Mouse (Mus musculus) bone marrow, adult 2 months (tissue): ENCODE measurements around the gene Nudt7. TPM values are rescaled to one million over a fixed set of nuclear protein-coding genes. Genes with fewer than 3 reads are reported as not detected.

ENCODE experiments used
- H3K27ac ChIP-seq: fragments of 200-500 bp; 2 replicates; pipeline ENCODE4 v1.5.1; 2012; ENCODE audit warnings: low read depth, mild to moderate bottlenecking, control low read depth, inconsistent platforms, low read length; ENCODE audit not compliant: control insufficient read depth, poor library complexity, insufficient read depth
- H3K4me1 ChIP-seq: fragments of 200-500 bp; 2 replicates; pipeline ENCODE4 v1.6.1; 2011; ENCODE audit warnings: low read length; ENCODE audit not compliant: control insufficient read depth, insufficient read depth
- H3K4me3 ChIP-seq: fragments of 200-500 bp; replicated peaks from 2 replicates; pipeline ENCODE3; 2011; ENCODE audit warnings: mild to moderate bottlenecking, low read depth, low read length, control low read depth; ENCODE audit not compliant: control insufficient read depth
- CTCF ChIP-seq: fragments of 200-500 bp; IDR thresholded peaks from 2 replicates; pipeline ENCODE4 v1.5.1; 2011; ENCODE audit warnings: low read length, control low read depth; ENCODE audit not compliant: control insufficient read depth, insufficient read depth
- POLR2A ChIP-seq: fragments of 200-500 bp; IDR thresholded peaks from 2 replicates; pipeline ENCODE4 v1.6.1; 2011; ENCODE audit warnings: low read depth, mild to moderate bottlenecking, control low read depth, low read length, borderline replicate concordance; ENCODE audit not compliant: control insufficient read depth
- WGBS: fragments of 180-500 bp; shearing (Covaris S2); methylation state at CpG from one replicate; pipeline ENCODE4 v1.1.7; 2018; 5-methylcytosine and 5-hydroxymethylcytosine counted together
- polyA plus RNA-seq: library from polyadenylated mRNA; stranded (reverse); fragments of >200 nt; gene quantifications from 2 replicates; pipeline ENCODE4 v1.2.4, GENCODE M21; 2011; ENCODE audit warnings: low replicate concordance; ENCODE audit not compliant: missing spikeins, insufficient read depth, insufficient read length

The Nudt7 gene
- polyA plus RNA-seq, 1 experiment: 17.3 TPM

GRCm38 (mm10) chr8:114109365-114110140, 23.8 kb upstream of the Nudt7 start:
- no peak overlapping the region for H3K27ac ChIP-seq
- H3K4me1 ChIP-seq: no peaks in the 10 kb centered on the region
- no peak for TF ChIP-seq CTCF
- TF ChIP-seq POLR2A: no peak
- no peak overlapping the region for H3K4me3 ChIP-seq
- 85% methylated on average over 20 of the region's 20 CpGs for WGBS

GRCm38 (mm10) chr8:114115076-114115475, 18.3 kb upstream of the Nudt7 start:
- no peak overlapping the region for H3K27ac ChIP-seq
- 63% methylated on average over 1 of the region's 1 CpGs for WGBS

DNA sequence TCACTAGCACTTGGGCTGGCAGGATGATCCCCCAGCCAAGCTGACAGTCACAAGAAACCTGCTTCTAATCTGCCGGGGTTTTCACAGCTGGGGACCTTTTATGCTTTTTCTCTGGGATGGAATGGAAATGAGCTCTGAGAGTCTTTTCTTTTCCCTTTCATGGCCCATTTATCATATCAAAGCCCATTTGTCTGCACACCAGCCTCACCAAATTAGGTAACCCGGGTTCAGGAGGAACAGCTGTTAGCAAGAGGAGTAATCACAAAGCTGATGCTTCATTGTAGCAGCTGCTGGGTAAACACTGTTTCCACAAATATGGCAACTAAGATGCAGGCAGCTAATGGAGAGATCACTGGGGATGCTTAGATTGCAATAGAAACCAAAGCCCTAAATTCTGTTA, 17.3 kb upstream of the Nudt7 start:
- 26% methylated on average over 2 of the region's 2 CpGs for WGBS
- Histone ChIP-seq H3K4me1 (no peaks in the 10 kb centered on the region), H3K4me3 (no peak overlapping the region), H3K27ac (no peak overlapping the region)
- no peak for TF ChIP-seq CTCF
- TF ChIP-seq POLR2A: no peak

More at GRCm38 (mm10) chr8:114115076-114115475, 18.3 kb upstream of the Nudt7 start:
- TF ChIP-seq CTCF (no peak), POLR2A (no peak)
- no peaks in the 10 kb centered on the region for H3K4me1 ChIP-seq
- no peak overlapping the region for H3K4me3 ChIP-seq

GRCm38 (mm10) chr8:114117439-114117838, 15.9 kb upstream of the Nudt7 start:
- no peak overlapping the region for H3K27ac ChIP-seq
- no peaks in the 10 kb centered on the region for H3K4me1 ChIP-seq
- TF ChIP-seq CTCF (no peak), POLR2A (no peak)
- no peak overlapping the region for H3K4me3 ChIP-seq

DNA sequence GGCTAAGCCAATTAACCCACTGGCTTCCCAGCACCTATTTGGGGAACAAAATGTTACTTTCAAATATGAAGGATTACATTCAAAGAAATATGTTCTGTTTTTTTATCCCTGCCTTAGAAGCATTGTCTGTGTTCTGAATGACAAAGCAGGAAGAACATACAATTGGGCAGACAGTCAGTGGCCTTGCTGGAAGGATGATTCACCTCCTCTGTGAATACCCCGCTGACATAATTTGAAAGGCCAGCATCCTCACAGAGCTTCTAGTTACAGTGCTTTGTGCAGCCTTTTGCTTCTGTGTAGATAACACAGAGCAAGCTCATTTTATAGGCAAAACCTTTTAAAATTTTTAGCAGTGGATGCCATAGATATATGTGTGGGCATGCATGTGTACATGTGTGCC, 11.6 kb upstream of the Nudt7 start:
- TF ChIP-seq POLR2A: no peak
- TF ChIP-seq CTCF: no peak
- Histone ChIP-seq H3K4me3 (no peak overlapping the region), H3K4me1 (no peaks in the 10 kb centered on the region), H3K27ac (no peak overlapping the region)
- 79% methylated on average over 1 of the region's 1 CpGs for WGBS

GRCm38 (mm10) chr8:114123611-114124010, 9.7 kb upstream of the Nudt7 start:
- H3K4me1 ChIP-seq: no peaks in the 10 kb centered on the region
- H3K27ac ChIP-seq: no peak overlapping the region
- no peak for TF ChIP-seq CTCF
- TF ChIP-seq POLR2A: no peak
- 2% methylated on average over 3 of the region's 3 CpGs for WGBS
- no peak overlapping the region for H3K4me3 ChIP-seq

GRCm38 (mm10) chr8:114124084-114124750, 9.1 kb upstream of the Nudt7 start:
- H3K4me3 ChIP-seq: no peak overlapping the region
- H3K4me1 ChIP-seq: no peaks in the 10 kb centered on the region
- no peak for TF ChIP-seq CTCF
- TF ChIP-seq POLR2A: no peak
- 49% methylated on average over 4 of the region's 4 CpGs for WGBS
- no peak overlapping the region for H3K27ac ChIP-seq

GRCm38 (mm10) chr8:114130838-114131237, 2.5 kb upstream of the Nudt7 start:
- TF ChIP-seq POLR2A: no peak
- no peak for TF ChIP-seq CTCF
- H3K4me3 ChIP-seq: no peak overlapping the region
- no peak overlapping the region for H3K27ac ChIP-seq
- H3K4me1 ChIP-seq: peaks cover 1% of the 10 kb centered on the region
- WGBS: 52% methylated on average over 7 of the region's 7 CpGs
